Mouse (Mus musculus) natural killer cell, adult 2 months (primary cell): ENCODE measurements around the gene Fthl17d.
"Not testable (repeated sequence)": the region's sequence is repeated elsewhere in the genome, so short reads cannot be mapped to it uniquely, and the experiment has no call there.

Experiments used
- DNase-seq, 2 experiments: peaks; one replicate each; pipeline ENCODE4 v3.0.0; 2022; ENCODE audit warnings: low spot score in 2 of 2

The Fthl17d gene

DNA sequence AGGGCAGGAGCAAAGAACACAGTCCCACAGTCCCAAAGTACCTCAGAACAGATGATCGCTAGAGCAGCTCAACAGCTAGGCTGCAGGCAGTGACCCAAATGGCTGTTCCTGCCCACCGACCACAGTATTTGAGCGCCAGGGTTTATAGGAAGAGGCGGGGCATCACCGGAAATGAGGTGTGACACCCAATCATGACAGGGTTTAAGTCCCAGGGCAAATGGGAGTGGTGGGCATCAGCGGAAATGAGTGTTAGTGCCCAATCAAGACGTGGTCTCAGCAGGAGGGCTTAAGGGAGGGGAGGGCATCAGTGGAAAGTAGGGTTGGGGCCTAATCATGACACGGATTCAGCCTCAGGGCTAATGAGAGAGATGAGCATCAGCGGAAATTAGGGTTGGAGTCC lies at the start of gene Fthl17d:
TSS of gene Fthl17d (minus strand) at position 101 of the 400 bp plus-strand sequence.
- DNase-seq = not testable (repeated sequence)

DNA sequence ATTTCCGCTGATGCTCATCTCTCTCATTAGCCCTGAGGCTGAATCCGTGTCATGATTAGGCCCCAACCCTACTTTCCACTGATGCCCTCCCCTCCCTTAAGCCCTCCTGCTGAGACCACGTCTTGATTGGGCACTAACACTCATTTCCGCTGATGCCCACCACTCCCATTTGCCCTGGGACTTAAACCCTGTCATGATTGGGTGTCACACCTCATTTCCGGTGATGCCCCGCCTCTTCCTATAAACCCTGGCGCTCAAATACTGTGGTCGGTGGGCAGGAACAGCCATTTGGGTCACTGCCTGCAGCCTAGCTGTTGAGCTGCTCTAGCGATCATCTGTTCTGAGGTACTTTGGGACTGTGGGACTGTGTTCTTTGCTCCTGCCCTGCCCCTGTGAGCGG lies 46.6 kb upstream of the Fthl17d start, which contains the start of gene Fthl17e:
TSS of gene Fthl17e (plus strand) at position 301 of the 400 bp plus-strand sequence.
- not testable (repeated sequence) for DNase-seq

DNA sequence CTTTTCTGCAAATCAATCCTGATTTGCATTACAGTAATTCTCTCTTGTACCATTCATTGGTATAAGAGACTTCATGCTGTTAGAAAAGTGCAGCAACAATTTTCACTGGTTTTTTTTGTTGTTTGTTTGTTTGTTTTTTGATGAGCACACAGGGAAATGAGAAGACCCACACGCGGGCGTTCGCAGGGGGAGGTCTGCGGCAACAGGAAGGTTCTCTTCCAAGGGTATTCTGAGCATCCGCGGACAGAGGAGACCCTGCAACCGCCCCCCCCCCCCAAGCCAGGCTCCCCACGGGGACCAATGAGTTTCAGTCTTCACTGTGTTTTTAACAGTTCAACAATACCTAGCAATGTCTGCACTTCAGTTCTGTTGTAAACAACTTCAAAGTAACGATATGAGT lies 32.9 kb upstream of the Fthl17d start:
- DNase-seq = no peak

DNA sequence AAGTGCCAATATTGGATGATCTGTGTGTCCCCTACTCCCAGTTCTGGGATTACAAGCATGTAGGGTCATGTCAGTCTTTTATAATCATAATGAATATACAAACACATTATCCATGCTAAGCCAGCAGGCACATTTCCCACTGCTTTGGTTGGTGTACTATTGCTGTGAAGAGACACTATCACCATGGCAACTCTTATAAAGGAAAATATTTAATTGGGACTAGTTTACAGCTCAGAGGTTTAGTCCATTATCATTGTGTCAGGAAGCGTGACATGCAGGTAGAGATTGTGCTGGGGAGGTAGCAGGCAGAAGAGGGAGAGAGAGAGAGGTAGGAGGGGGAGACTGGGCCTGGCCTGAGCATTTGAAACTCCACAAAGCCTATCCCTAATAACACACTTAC lies 29.5 kb upstream of the Fthl17d start:
- DNase-seq = no peak

DNA sequence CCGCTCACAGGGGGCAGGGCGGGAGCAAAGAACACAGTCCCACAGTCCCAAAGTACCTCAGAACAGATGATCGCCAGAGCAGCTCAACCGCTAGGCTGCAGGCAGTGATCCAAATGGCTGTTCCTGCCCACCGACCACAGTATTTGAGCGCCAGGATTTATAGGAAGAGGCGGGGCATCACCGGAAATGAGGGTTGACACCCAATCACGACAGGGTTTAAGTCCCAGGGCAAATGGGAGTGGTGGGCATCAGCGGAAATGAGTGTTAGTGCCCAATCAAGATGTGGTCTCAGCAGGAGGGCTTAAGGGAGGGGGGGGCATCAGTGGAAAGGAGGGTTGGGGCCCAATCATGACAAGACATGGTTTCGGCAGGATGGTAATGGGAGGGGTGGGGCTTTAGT lies 10.1 kb downstream of the Fthl17d start, which contains the start of gene Fthl17c:
TSS of gene Fthl17c (minus strand) at position 101 of the 400 bp plus-strand sequence.
- DNase-seq = not testable (repeated sequence)

DNA sequence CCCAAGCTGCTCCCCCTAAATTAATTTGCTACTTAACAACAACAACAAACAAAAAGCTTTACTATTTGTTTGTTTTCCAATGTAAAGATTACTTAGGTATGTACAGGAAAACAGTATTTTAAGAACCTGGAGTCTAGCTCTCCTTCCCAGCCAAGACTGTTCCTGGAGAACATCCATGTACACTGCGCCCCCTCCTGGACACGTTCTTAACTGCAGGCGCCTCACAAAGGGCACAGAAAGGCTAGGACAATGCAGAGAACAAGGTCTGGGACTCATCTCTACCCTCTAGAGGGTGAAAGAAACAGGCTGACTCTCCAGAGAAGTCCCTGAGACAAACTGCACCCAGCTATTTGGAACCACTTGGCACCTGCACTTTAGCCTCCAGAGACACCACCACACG lies 21.9 kb downstream of the Fthl17d start:
- DNase-seq = not testable (repeated sequence)

DNA sequence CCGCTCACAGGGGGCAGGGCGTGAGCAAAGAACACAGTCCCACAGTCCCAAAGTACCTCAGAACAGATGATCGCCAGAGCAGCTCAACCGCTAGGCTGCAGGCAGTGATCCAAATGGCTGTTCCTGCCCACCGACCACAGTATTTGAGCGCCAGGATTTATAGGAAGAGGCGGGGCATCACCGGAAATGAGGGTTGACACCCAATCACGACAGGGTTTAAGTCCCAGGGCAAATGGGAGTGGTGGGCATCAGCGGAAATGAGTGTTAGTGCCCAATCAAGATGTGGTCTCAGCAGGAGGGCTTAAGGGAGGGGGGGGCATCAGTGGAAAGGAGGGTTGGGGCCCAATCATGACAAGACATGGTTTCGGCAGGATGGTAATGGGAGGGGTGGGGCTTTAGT lies 23.7 kb downstream of the Fthl17d start, which contains the start of gene Fthl17b:
TSS of gene Fthl17b (minus strand) at position 101 of the 400 bp plus-strand sequence.
- DNase-seq = not testable (repeated sequence)

DNA sequence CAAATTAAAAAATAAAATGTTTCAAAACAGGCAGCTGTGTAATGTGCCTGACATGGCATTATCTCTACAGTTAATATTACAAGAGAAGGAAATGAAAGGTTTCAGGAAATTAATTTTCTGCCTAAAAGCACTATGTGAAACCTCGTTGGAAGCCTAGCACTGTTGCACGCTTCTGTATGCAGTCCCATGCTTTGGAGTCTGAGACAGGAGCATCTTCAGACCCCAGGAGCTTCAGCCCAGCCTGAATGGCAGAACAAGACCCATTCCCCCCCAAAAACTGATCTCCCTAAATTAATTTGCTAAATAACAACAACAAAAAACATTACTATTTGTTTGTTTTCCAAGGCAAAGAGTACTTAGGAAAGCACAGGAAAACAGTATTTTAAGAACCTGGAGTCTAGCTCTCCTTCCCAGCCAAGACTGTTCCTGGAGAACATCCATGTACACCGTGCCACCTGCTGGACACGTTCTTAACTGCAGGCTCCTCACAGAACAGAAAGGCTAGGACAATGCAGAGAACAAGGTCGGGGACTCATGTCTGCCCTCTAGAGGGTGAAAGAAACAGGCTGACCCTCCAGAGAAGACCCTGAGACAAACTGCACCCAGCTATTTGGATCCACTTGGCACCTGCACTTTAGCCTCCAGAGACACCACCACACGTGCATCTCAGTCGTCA lies 38.3 kb downstream of the Fthl17d start:
- DNase-seq = peak; percentile 32 to 43

DNA sequence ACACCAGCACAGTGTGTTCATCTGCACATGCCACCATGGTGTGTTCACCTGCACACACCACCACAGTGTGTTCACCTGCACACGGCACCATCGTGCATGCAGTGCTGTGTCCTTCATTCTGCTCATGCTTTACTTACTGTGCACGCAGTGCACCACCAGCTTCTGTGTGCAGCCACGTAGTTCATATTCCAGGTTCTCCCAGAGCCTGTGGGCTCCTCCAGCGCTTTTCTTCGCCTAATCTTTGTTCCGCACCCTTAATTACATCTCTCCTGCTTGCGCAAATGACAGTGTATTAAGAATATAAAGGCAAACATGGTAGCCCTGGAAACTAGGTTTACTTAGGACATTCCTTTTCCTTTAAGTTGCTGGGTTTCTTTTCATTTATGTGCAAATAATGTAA lies 42.5 kb downstream of the Fthl17d start:
- DNase-seq = no peak
